Mouse (Mus musculus): Measurements from ENCODE around the gene Ppox. TPM values are rescaled to one million over a fixed set of nuclear protein-coding genes. Genes with fewer than 3 reads are reported as not detected.

Ppox gene
- polyA plus RNA-seq, 1 experiment from 2014 or later = 11.4 TPM

DNA sequence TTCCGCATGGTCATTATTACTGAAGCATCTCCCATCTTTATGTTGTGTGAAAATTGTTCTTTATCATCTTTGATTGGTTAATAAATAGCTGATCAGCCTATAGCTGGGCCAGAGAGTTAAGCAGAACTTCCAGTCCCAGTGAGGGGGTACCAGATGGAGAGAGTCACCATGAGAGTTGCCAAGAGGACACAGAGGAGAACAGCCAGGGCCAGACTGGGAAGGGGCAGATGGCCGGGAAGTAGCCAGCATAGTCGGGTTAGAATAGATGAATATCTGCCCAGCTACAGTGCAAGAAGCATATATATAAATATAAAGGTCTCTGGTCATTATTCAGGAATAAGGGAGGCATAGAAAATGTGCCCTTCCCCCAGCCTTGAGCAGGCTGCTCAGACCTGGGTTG lies 17.2 kb upstream of the Ppox start:
- Histone ChIP-seq H3K36me3 (ENCODE audit: control insufficient read depth, insufficient read depth) (no peaks in the 10 kb centered on the region), H3K27me3 (replicated peaks; ENCODE audit: control insufficient read depth, insufficient read depth, low read length) (peaks cover 7% of the 10 kb centered on the region; the same call in 1 of the 2 replicates), H3K9me3 (ENCODE audit: control insufficient read depth) (no peaks in the 10 kb centered on the region), H3K27ac (ENCODE audit: low read depth, low read length) (no peak overlapping the region), H3K9ac (ENCODE audit: low read depth, low read length) (no peak overlapping the region), H3K4me2 (replicated peaks; ENCODE audit: low read depth) (no peak overlapping the region), H3K4me1 (replicated peaks; ENCODE audit: control insufficient read depth, insufficient read depth, low read length) (no peaks in the 10 kb centered on the region; the same call in 1 of the 2 replicates), H3K4me3 (ENCODE audit: low read depth, low read length) (no peak overlapping the region)
- no peak for TF ChIP-seq CTCF (IDR thresholded peaks at IDR 0.05; ENCODE audit: low read depth)
- no peak for ATAC-seq
- WGBS = 67% methylated on average over 3 of the region's 3 CpGs

DNA sequence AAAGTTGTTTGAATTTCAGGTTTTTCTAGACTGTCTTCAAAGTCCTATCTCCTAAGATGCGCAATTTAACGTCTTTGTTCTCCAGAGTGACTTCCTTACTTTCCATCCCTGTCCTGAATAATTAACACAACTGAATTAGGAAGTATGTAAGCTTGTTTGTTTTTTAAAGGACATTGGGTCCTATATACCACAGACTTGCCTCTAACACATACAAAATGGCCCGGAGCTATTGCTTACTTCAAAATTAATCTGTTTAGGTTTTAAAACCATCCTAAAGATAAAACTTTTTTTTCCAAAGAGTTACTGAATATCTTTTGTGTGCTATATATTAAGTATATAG lies 14.0 kb upstream of the Ppox start:
- Histone ChIP-seq H3K4me2 (replicated peaks; ENCODE audit: low read depth) (peak overlapping the region; percentile 53), H3K27me3 (replicated peaks; ENCODE audit: control insufficient read depth, insufficient read depth, low read length) (peaks cover 7% of the 10 kb centered on the region; the same call in 1 of the 2 replicates), H3K36me3 (ENCODE audit: control insufficient read depth, insufficient read depth) (peaks cover 2% of the 10 kb centered on the region; the same call in 1 of the 2 replicates), H3K4me1 (replicated peaks; ENCODE audit: control insufficient read depth, insufficient read depth, low read length) (no peaks in the 10 kb centered on the region; the same call in 1 of the 2 replicates), H3K4me3 (ENCODE audit: low read depth, low read length) (peak overlapping the region; percentile 85), H3K9me3 (ENCODE audit: control insufficient read depth) (no peaks in the 10 kb centered on the region), H3K27ac (ENCODE audit: low read depth, low read length) (peak overlapping the region; percentile 97), H3K9ac (ENCODE audit: low read depth, low read length) (0 out of 2 replicates have a peak overlapping the region, but pooled peaks have one; percentile 88)
- no peak for ATAC-seq
- no peak for TF ChIP-seq CTCF (IDR thresholded peaks at IDR 0.05; ENCODE audit: low read depth)
- WGBS = 16% methylated on average over 3 of the region's 3 CpGs

DNA sequence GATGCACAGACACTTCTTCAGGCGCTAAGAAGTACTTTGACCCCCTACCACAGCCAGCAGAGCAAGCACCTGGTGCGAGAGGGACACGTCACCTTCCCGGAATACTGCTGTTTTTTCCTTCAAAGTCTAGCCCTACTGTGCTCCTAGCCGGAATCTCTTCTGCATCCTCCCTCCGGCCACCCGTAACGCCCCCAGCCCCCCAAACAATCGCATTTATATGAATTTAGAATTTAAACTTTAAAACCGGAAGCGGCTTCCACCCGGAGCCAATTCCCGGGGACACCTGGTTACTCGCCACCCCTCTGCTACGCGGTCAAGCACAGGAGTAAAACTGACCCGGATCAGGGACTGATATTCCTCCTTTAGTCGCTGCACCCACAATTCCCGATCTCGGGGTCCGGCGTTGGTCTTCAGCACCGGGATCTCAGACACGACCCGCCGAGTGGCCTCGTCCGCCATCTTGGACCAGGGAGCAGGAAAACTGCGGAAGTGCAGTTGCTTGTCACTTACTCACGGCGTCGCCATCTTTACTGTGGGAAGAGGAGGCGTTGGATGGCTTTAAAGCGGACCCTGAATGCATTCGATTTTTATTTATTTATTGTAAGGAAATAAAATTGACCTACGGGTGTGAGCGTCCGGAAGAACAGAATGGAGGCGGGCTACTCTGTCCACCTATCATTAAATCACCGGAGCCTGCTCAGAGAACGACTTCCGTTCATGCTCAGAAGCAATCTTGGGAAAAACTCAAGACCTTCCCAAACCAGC lies 13.5 kb upstream of the Ppox start, which contains the start of gene Ufc1:
Ufc1 (minus strand) TSS at position 727 of the 765 bp plus-strand sequence.
- H3K36me3 ChIP-seq (ENCODE audit: control insufficient read depth, insufficient read depth) = peaks cover 7% of the 10 kb centered on the region
- H3K9ac ChIP-seq (ENCODE audit: low read depth, low read length) = peak within 1 kb of the TSS; percentile 88
- under 1% methylated on average over 42 of the region's 42 CpGs for WGBS
- no peaks in the 10 kb centered on the region for H3K9me3 ChIP-seq (ENCODE audit: control insufficient read depth)
- H3K27ac ChIP-seq (ENCODE audit: low read depth, low read length) = peak within 1 kb of the TSS; percentile 97
- H3K4me1 ChIP-seq (replicated peaks; ENCODE audit: control insufficient read depth, insufficient read depth, low read length) = no peaks in the 10 kb centered on the region; the same call in 1 of the 2 replicates
- H3K4me3 ChIP-seq (ENCODE audit: low read depth, low read length) = peak within 1 kb of the TSS; percentile 85
- H3K27me3 ChIP-seq (replicated peaks; ENCODE audit: control insufficient read depth, insufficient read depth, low read length) = peaks cover 7% of the 10 kb centered on the region; the same call in 1 of the 2 replicates
- ATAC-seq = peak; percentile 76
- peak within 1 kb of the TSS; percentile 53 for H3K4me2 ChIP-seq (replicated peaks; ENCODE audit: low read depth)
- TF ChIP-seq CTCF (IDR thresholded peaks at IDR 0.05; ENCODE audit: low read depth) = peak; percentile 51

DNA sequence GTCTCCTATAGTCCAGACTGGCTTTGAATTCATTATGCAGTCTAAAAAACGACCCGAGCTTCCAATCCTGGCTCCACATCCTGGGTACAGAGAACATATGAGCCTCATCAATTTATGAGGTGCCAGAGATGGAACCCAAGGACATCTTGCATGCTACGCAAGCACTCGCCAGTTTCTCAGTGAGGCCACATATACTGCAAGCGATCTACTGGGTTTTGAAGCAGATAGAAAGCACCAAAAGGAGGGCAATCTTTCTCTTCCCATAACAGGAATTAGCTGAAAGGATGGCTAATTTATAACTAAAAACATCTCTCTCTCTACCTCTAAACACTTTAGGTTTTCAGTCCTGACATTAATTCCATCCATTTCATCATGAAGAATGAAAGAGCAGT lies 12.9 kb upstream of the Ppox start:
- 35% methylated on average over 5 of the region's 5 CpGs for WGBS
- Histone ChIP-seq H3K36me3 (ENCODE audit: control insufficient read depth, insufficient read depth) (peaks cover 12% of the 10 kb centered on the region), H3K4me2 (replicated peaks; ENCODE audit: low read depth) (peak overlapping the region; percentile 53), H3K4me3 (ENCODE audit: low read depth, low read length) (peak overlapping the region; percentile 85), H3K27ac (ENCODE audit: low read depth, low read length) (peak overlapping the region; percentile 97), H3K4me1 (replicated peaks; ENCODE audit: control insufficient read depth, insufficient read depth, low read length) (no peaks in the 10 kb centered on the region; the same call in 1 of the 2 replicates), H3K27me3 (replicated peaks; ENCODE audit: control insufficient read depth, insufficient read depth, low read length) (peaks cover 7% of the 10 kb centered on the region; the same call in 1 of the 2 replicates), H3K9me3 (ENCODE audit: control insufficient read depth) (no peaks in the 10 kb centered on the region), H3K9ac (ENCODE audit: low read depth, low read length) (peak overlapping the region; percentile 88)
- TF ChIP-seq CTCF (IDR thresholded peaks at IDR 0.05; ENCODE audit: low read depth) = no peak
- ATAC-seq = 0 out of 2 replicates have a peak, but pooled peaks have one; percentile 32

DNA sequence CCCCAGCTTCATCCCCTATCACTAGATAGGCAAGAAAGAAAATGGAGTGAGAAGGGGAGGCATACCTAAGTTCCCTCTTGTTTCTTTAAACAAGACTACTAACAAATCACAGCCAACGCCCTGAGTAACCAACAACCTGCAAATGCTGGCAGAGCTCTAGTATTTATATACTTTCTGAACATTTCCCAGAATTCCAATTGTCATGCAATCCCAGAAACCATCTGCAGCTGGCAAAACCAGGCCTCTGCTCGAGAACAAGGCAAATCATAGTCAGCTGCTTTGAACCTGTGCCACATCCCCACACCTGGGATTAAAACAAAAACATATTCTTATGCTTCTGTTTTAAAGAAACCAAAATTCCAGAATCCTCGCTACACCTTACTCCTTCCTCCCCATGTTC lies 12.4 kb upstream of the Ppox start:
- H3K4me3 ChIP-seq (ENCODE audit: low read depth, low read length) = peak overlapping the region; percentile 85; the same call in 1 of the 2 replicates
- WGBS = 75% methylated on average over 3 of the region's 3 CpGs
- TF ChIP-seq CTCF (IDR thresholded peaks at IDR 0.05; ENCODE audit: low read depth) = no peak
- no peak for ATAC-seq
- no peak overlapping the region for H3K9ac ChIP-seq (ENCODE audit: low read depth, low read length)
- H3K27me3 ChIP-seq (replicated peaks; ENCODE audit: control insufficient read depth, insufficient read depth, low read length) = peaks cover 7% of the 10 kb centered on the region; the same call in 1 of the 2 replicates
- peak overlapping the region; percentile 53 for H3K4me2 ChIP-seq (replicated peaks; ENCODE audit: low read depth)
- H3K36me3 ChIP-seq (ENCODE audit: control insufficient read depth, insufficient read depth) = peaks cover 15% of the 10 kb centered on the region
- no peak overlapping the region for H3K27ac ChIP-seq (ENCODE audit: low read depth, low read length)
- H3K4me1 ChIP-seq (replicated peaks; ENCODE audit: control insufficient read depth, insufficient read depth, low read length) = no peaks in the 10 kb centered on the region; the same call in 1 of the 2 replicates
- H3K9me3 ChIP-seq (ENCODE audit: control insufficient read depth) = no peaks in the 10 kb centered on the region

DNA sequence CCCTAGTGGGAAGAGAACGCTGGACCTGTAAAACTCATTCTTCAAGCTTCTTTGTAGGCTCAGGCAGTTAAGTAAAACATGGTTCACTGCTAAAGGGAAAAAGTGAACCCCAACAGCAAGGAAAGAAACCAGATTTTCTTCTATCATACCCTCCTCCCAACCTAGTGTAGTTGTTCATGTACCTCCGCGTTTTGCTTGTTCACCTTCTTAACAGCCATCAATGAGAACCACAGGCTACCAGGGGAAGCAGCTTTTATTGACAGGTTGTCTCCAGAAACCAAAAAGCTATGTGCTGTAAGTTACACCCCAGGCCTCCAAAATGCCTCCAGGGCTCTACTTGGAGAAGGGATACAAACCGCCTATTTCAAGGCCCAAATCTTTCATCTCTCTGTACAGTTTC lies 7.3 kb upstream of the Ppox start:
- Histone ChIP-seq H3K4me3 (ENCODE audit: low read depth, low read length) (no peak overlapping the region), H3K36me3 (ENCODE audit: control insufficient read depth, insufficient read depth) (peaks cover 40% of the 10 kb centered on the region), H3K9ac (ENCODE audit: low read depth, low read length) (no peak overlapping the region)

More for the DNA sequence above, 7.3 kb upstream of the Ppox start:
- no peak for TF ChIP-seq CTCF (IDR thresholded peaks at IDR 0.05; ENCODE audit: low read depth)
- Histone ChIP-seq H3K9me3 (ENCODE audit: control insufficient read depth) (no peaks in the 10 kb centered on the region), H3K27me3 (replicated peaks; ENCODE audit: control insufficient read depth, insufficient read depth, low read length) (no peaks in the 10 kb centered on the region), H3K4me1 (replicated peaks; ENCODE audit: control insufficient read depth, insufficient read depth, low read length) (no peaks in the 10 kb centered on the region; the same call in 1 of the 2 replicates), H3K4me2 (replicated peaks; ENCODE audit: low read depth) (peak overlapping the region; percentile 86; the same call in 1 of the 2 replicates), H3K27ac (ENCODE audit: low read depth, low read length) (no peak overlapping the region)
- WGBS = 63% methylated on average over 4 of the region's 4 CpGs
- ATAC-seq = no peak

All from intestine, postnatal 0 days (tissue).